Comparison of ENCODE assay signal across 10 mouse cellular contexts in genomic region chr7:109507119-109507518, GRCm38 (mm10). TPM values are rescaled to one million over a fixed set of nuclear protein-coding genes. Genes with fewer than 3 reads are reported as not detected.
DNase-seq lines count a peak whose midpoint lies in the region; ATAC-seq and TF ChIP-seq lines count a peak whose summit lies in the region.
"Had no signal": no experiment of that assay in that cellular context is flagged by ENCODE, and none has a peak within 500 bp of the region (broad histone marks: within the 10 kb centered on the region; RNA-seq: fewer than 3 reads in every experiment).

No protein-coding gene starts in this region.

- peak; percentile 54; the same call in 1 of the 2 replicates for ATAC-seq in lung, embryonic 14.5 days (ENCODE audit: insufficient read depth)
- ATAC-seq in hindbrain, embryonic 16.5 days, result peak; percentile 76
- ATAC-seq in neural tube, embryonic 13.5 days (ENCODE audit: low read depth), result peak; percentile 74

- TF ChIP-seq CTCF in lung, embryonic 14.5 days (IDR thresholded peaks at IDR 0.05; ENCODE audit: low read depth), result no peak
- no peak for TF ChIP-seq CTCF in lung, adult 2 months (IDR thresholded peaks at IDR 0.05; ENCODE audit: insufficient read depth, low read length)

- intact Hi-C loops in gastrocnemius, postnatal 36 days (cut with DNase I), result no loop called here

- no peak overlapping the region for H3K27ac ChIP-seq in lung, embryonic 14.5 days (ENCODE audit: low read depth)
- H3K27ac ChIP-seq in embryonic facial prominence, embryonic 10.5 days (replicated peaks), result no peak overlapping the region
- H3K27ac ChIP-seq in hindbrain, embryonic 16.5 days (ENCODE audit: low read depth, low read length), result no peak overlapping the region
- no peak overlapping the region for H3K27ac ChIP-seq in neural tube, embryonic 13.5 days (replicated peaks)
- H3K27ac ChIP-seq: stomach, embryonic 15.5 days had no signal

- H3K4me1 ChIP-seq in lung, embryonic 14.5 days (ENCODE audit: insufficient read depth), result no peaks in the 10 kb centered on the region
- H3K4me1 ChIP-seq in lung, adult 2 months (ENCODE audit: control insufficient read depth, insufficient read depth, low read length), result no peaks in the 10 kb centered on the region
- H3K4me1 ChIP-seq in embryonic facial prominence, embryonic 10.5 days, result peaks cover 11% of the 10 kb centered on the region
- peaks cover 3% of the 10 kb centered on the region; the same call in 1 of the 2 replicates for H3K4me1 ChIP-seq in hindbrain, embryonic 16.5 days (ENCODE audit: control insufficient read depth, insufficient read depth, low read depth, low read length)
- H3K4me1 ChIP-seq in neural tube, embryonic 13.5 days (replicated peaks), result peaks cover 11% of the 10 kb centered on the region
- H3K4me1 ChIP-seq: stomach, embryonic 15.5 days had no signal

- H3K9me3 ChIP-seq in lung, embryonic 14.5 days (ENCODE audit: low read depth, low read length), result no peaks in the 10 kb centered on the region
- H3K9me3 ChIP-seq in embryonic facial prominence, embryonic 10.5 days, result no peaks in the 10 kb centered on the region
- H3K9me3 ChIP-seq in hindbrain, embryonic 16.5 days (ENCODE audit: control insufficient read depth, low read length), result no peaks in the 10 kb centered on the region
- H3K9me3 ChIP-seq in neural tube, embryonic 13.5 days, result no peaks in the 10 kb centered on the region
- H3K9me3 ChIP-seq: G1E; stomach, embryonic 15.5 days had no signal

- H3K4me3 ChIP-seq in lung, embryonic 14.5 days (ENCODE audit: low read depth, low read length), result no peak overlapping the region
- H3K4me3 ChIP-seq in lung, adult 2 months (replicated peaks; ENCODE audit: extremely low read depth, low read depth, low read length), result no peak overlapping the region
- no peak overlapping the region for H3K4me3 ChIP-seq in embryonic facial prominence, embryonic 10.5 days
- H3K4me3 ChIP-seq in hindbrain, embryonic 16.5 days (ENCODE audit: low read length), result no peak overlapping the region
- no peak overlapping the region for H3K4me3 ChIP-seq in neural tube, embryonic 13.5 days
- H3K4me3 ChIP-seq: stomach, embryonic 15.5 days had no signal

- no peak for TF ChIP-seq POLR2A in lung, adult 2 months (IDR thresholded peaks at IDR 0.05; ENCODE audit: borderline replicate concordance, extremely low read depth, low read depth, low read length)

- no peaks in the 10 kb centered on the region for H3K27me3 ChIP-seq in lung, embryonic 14.5 days (ENCODE audit: insufficient read depth, low read length)
- H3K27me3 ChIP-seq in embryonic facial prominence, embryonic 10.5 days (replicated peaks; ENCODE audit: low read depth, poor library complexity, severe bottlenecking), result peaks cover 6% of the 10 kb centered on the region; the same call in 1 of the 2 replicates
- H3K27me3 ChIP-seq in hindbrain, embryonic 16.5 days (replicated peaks; ENCODE audit: control insufficient read depth, insufficient read depth, low read length), result no peaks in the 10 kb centered on the region
- no peaks in the 10 kb centered on the region for H3K27me3 ChIP-seq in neural tube, embryonic 13.5 days
- H3K27me3 ChIP-seq: stomach, embryonic 15.5 days had no signal

- no peaks in the 10 kb centered on the region for H3K36me3 ChIP-seq in lung, embryonic 14.5 days (ENCODE audit: insufficient read depth)
- no peaks in the 10 kb centered on the region for H3K36me3 ChIP-seq in embryonic facial prominence, embryonic 10.5 days (replicated peaks)
- no peaks in the 10 kb centered on the region for H3K36me3 ChIP-seq in hindbrain, embryonic 16.5 days (ENCODE audit: control insufficient read depth, insufficient read depth, low read length)
- H3K36me3 ChIP-seq in neural tube, embryonic 13.5 days, result no peaks in the 10 kb centered on the region
- H3K36me3 ChIP-seq: G1E; stomach, embryonic 15.5 days had no signal

- no peak overlapping the region for H3K4me2 ChIP-seq in lung, embryonic 14.5 days
- H3K4me2 ChIP-seq in hindbrain, embryonic 16.5 days (ENCODE audit: low read length), result no peak overlapping the region
- peak overlapping the region; percentile 3; the same call in 1 of the 2 replicates for H3K4me2 ChIP-seq in neural tube, embryonic 13.5 days
- H3K4me2 ChIP-seq: stomach, embryonic 15.5 days had no signal

- 8% methylated on average over 8 of the region's 8 CpGs for WGBS in lung, embryonic 14.5 days
- WGBS in lung, adult 2 months, result 15% methylated on average over 8 of the region's 8 CpGs
- WGBS in embryonic facial prominence, embryonic 10.5 days, result 7% methylated on average over 8 of the region's 8 CpGs
- 6% methylated on average over 8 of the region's 8 CpGs for WGBS in hindbrain, embryonic 16.5 days
- 3% methylated on average over 8 of the region's 8 CpGs for WGBS in neural tube, embryonic 13.5 days

- DNase-seq in lung, embryonic 14.5 days, result peak; percentile 42
- no peak for DNase-seq in lung, adult 2 months
- peak; percentile 45 for DNase-seq in embryonic facial prominence, embryonic 10.5 days (ENCODE audit: low spot score)
- no peak for DNase-seq in gastrocnemius, adult 18-20 months (ENCODE audit: low spot score)
- no peak for DNase-seq in gastrocnemius, postnatal 36 days
- no peak for DNase-seq in ovary, postnatal 36 days (ENCODE audit: low spot score)

- H3K9ac ChIP-seq in lung, embryonic 14.5 days, result 0 out of 2 replicates have a peak overlapping the region, but pooled peaks have one; percentile 18
- no peak overlapping the region for H3K9ac ChIP-seq in hindbrain, embryonic 16.5 days (ENCODE audit: low read depth, low read length)
- H3K9ac ChIP-seq in neural tube, embryonic 13.5 days, result no peak overlapping the region
- H3K9ac ChIP-seq: stomach, embryonic 15.5 days had no signal

RNA-seq across cellular contexts. Expression of gene Trim66, which starts 0.8 kb away (rescaled TPM):
- polyA plus RNA-seq in lung, embryonic 14.5 days (2014; fragmentation: Nextera tagmentation; extraction: Ambion mirVana), result 0.04 and 0.05 TPM in 2 replicates
- 0.08 and 0.09 TPM in 2 replicates for polyA plus RNA-seq in lung, adult 2 months (2012; rRNA removed)
- 0.15 and 0.22 TPM in 2 replicates for polyA plus RNA-seq in embryonic facial prominence, embryonic 10.5 days (2016; fragmentation: Nextera tagmentation; extraction: Ambion mirVana)
- polyA plus RNA-seq in hindbrain, embryonic 16.5 days (2015; fragmentation: Nextera tagmentation; extraction: Ambion mirVana), result 0.91 and 1.4 TPM in 2 replicates
- polyA plus RNA-seq in neural tube, embryonic 13.5 days (2015; fragmentation: Nextera tagmentation; extraction: Ambion mirVana), result 0.11 and 0.26 TPM in 2 replicates
- total RNA-seq in gastrocnemius, adult 18-20 months (2021), result under 1 TPM; 0.07 to 0.09 TPM
- total RNA-seq in gastrocnemius, postnatal 36 days (2021), result under 1 TPM; 0.07 to 0.18 TPM

RNA-seq across cellular contexts. Expression of gene Rpl27a, which starts 11.8 kb away (rescaled TPM):
- polyA plus RNA-seq in lung, embryonic 14.5 days (2014; fragmentation: Nextera tagmentation; extraction: Ambion mirVana), result 157 and 166 TPM in 2 replicates
- polyA plus RNA-seq in lung, adult 2 months (2012; rRNA removed), result 208 and 282 TPM in 2 replicates
- 132 and 136 TPM in 2 replicates for polyA plus RNA-seq in embryonic facial prominence, embryonic 10.5 days (2016; fragmentation: Nextera tagmentation; extraction: Ambion mirVana)
- 76.0 and 80.8 TPM in 2 replicates for polyA plus RNA-seq in hindbrain, embryonic 16.5 days (2015; fragmentation: Nextera tagmentation; extraction: Ambion mirVana)
- 80.7 and 91.7 TPM in 2 replicates for polyA plus RNA-seq in neural tube, embryonic 13.5 days (2015; fragmentation: Nextera tagmentation; extraction: Ambion mirVana)
- total RNA-seq in gastrocnemius, adult 18-20 months (2021), result 10 to 100 TPM; 80.7 to 81.0 TPM
- total RNA-seq in gastrocnemius, postnatal 36 days (2021), result 10 to 100 TPM; 63.3 to 79.1 TPM

Comparison
In these comparisons a context has a peak if more than half of its experiments do, and no peak if none do; other contexts are left out.
1. DNase-seq: peak in lung, embryonic 14.5 days (single experiment) and embryonic facial prominence, embryonic 10.5 days (single experiment); none in lung, adult 2 months (single experiment), gastrocnemius, adult 18-20 months (single experiment), gastrocnemius, postnatal 36 days (0 of 2) and ovary, postnatal 36 days (single experiment).
2. Peak in every context shown above with its lines, with median percentiles within 50 percentile points of each other: ATAC-seq.